Mouse (Mus musculus) MEL (cell line): ENCODE measurements around the gene Adipor2.

Experiments used
- GATA1 ChIP-seq: IDR thresholded peaks from 2 replicates; pipeline ENCODE4 v1.6.1; 2011; ENCODE audit warnings: low read depth, low read length, improper control_type of control experiment
- MAFK ChIP-seq: IDR thresholded peaks from 2 replicates; pipeline ENCODE4 v1.6.1; 2011; ENCODE audit warnings: low read depth, mild to moderate bottlenecking, low read length, improper control_type of control experiment, borderline replicate concordance
- SIN3A ChIP-seq: IDR thresholded peaks from 2 replicates; pipeline ENCODE4 v1.6.1; 2012; ENCODE audit warnings: low read length, improper control_type of control experiment, inconsistent platforms

- TF ChIP-seq GATA1 = no peak
- no peak for TF ChIP-seq MAFK
- TF ChIP-seq SIN3A = no peak
Measured at GRCm38 (mm10) chr6:119329215-119329714, 88.2 kb downstream of the Adipor2 start.
